Mouse (Mus musculus) adipocyte (in vitro differentiated cells): ENCODE results near the gene Csnk1e.

Experiments
- DNase-seq: peaks from one replicate; pipeline ENCODE4 v3.0.0-alpha.2; 2016; ENCODE audit warnings: low spot score

The Csnk1e gene

DNA sequence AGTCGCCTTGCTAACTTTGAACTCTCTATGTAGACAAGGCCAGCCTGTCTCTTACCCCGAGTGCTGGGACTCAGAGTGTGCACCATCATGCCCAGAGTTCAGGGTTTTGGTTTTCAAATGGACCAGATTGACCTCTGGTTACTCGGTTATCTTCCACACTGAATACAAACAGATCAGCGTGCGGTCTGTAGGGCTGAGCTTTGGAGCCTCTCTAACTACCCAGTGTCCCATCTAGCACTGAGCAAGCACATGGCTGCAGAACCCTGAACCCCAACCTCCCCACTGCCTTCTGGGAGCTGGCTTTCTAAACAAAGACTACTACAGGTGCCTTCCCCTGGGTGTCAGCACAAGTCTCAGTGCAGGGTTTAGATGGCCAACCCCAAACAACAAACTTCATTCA, 62.8 kb downstream of the Csnk1e start:
- no peak for DNase-seq

- DNase-seq, result peak; percentile 94
Observed at GRCm38 (mm10) chr15:79391447-79392093, 63.8 kb downstream of the Csnk1e start.

DNA sequence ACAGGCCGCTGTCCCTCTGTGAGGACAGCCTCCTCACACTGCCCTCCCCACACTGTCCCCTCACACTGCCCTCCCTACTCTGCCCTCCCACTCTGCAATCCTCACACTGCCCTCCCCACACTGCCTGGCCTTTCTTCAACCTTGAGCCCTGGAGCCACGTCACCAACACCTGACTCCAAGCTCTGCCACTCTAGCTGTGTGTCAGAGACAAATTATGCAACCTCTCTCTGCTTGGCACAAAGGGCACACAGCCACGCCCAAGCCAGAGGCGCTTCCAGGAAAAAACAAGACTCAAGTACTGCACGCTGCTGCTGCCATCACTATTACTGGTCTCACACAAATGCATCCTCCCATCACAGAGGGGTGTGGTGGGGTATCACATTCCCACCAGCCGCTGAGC, 64.9 kb downstream of the Csnk1e start:
- DNase-seq, result peak; percentile 88

GRCm38 (mm10) chr15:79388171-79388570, 67.2 kb downstream of the Csnk1e start:
- no peak for DNase-seq

- no peak for DNase-seq
Observed at GRCm38 (mm10) chr15:79387611-79388010, 67.8 kb downstream of the Csnk1e start.

DNA sequence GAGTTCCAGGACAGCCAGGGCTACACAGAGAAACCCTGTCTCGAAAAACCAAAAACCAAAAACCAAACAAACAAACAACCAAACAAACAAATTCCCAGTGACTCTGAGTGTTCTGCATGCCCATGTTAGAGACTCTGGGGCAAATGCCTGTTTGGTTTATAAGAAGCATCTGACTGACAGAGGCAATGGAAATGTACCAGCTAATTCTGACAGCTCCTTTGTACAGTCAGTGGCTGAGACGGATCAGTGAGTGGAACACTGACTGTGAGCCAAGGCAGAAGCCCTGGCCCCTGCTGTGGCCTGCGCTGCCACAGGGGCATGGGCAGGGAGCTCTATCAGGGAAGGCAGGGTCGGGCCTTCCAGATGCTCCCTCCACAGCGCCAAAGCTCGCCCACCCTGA, 68.3 kb downstream of the Csnk1e start:
- peak; percentile 60 for DNase-seq

- no peak for DNase-seq
Observed at GRCm38 (mm10) chr15:79381644-79382043, 73.7 kb downstream of the Csnk1e start.

- peak; percentile 49 for DNase-seq
Observed at GRCm38 (mm10) chr15:79380468-79381444, 74.6 kb downstream of the Csnk1e start.

DNA sequence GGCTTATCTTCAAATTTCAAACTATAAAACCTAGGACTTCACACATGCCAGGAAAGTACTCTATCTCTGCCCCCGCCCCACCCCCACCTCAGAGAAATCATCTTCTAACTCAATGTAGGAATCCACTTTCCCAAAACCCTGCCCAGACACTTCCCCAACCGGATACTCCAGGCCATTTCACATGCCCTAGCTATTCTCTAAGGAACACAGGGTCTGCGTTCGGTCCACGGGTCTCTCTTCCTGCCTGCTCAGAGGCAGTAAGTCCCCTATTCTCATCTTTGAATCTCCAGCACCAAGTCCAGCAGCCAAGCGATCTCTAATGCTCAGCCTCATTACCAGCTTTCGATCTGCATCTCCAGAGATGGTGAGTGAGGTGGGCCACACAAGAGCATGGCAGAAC, 75.7 kb downstream of the Csnk1e start:
- DNase-seq, result no peak

DNA sequence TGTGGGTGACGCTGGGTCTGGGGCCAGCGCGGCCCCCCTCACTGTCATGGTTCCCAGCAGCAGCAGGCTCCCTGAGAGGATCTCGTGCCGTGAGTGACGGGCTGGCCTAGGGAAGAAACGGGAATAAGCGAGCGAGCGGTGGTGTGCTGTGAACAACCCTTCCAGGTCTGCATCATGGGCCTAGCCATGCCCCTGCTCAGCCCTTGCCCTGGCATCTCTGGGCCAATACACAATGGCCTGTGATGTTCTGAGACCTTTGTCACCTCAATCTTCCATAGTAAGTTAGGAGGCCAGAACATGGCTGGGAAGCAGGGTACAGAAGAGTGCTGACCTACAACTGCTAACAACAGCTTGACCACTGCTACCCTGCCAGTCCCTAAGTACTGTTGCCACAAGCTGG, 76.8 kb downstream of the Csnk1e start:
- no peak for DNase-seq

- DNase-seq, result peak; percentile 97
Observed at GRCm38 (mm10) chr15:79377681-79378080, 77.7 kb downstream of the Csnk1e start.

GRCm38 (mm10) chr15:79374760-79375159, 80.6 kb downstream of the Csnk1e start:
- no peak for DNase-seq

DNA sequence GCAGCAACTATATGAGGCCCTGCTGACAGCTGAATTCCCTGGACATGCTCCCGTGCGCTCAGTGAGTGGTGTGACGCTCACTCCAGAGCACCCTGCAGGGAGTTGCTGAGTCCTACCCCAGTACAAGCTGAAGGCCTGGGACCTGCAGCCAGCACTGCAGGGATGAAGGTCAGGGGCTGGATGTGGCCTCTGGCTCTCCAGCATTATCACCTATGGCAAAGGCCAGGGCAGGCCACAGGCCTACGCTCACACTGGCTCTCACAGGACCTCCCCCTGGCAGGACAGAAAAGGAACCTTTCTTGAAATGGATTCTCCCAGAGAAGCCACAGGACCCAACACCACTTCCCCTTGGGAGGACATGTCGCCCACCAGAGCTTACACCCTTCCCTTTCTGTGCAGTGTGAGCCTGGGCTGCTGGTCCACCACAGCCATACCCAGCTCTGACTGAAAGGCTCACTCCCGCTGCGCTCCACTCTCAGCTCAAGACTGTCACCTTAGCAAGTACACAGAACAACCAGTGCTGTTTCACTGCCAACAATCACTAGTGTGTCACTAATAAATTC, 85.0 kb downstream of the Csnk1e start:
- no peak for DNase-seq

GRCm38 (mm10) chr15:79369452-79370280, 85.7 kb downstream of the Csnk1e start:
- DNase-seq, result no peak

- DNase-seq, result no peak
Observed at GRCm38 (mm10) chr15:79368861-79369440, 86.4 kb downstream of the Csnk1e start.

GRCm38 (mm10) chr15:79368313-79368811, 87.0 kb downstream of the Csnk1e start:
- no peak for DNase-seq
